Mouse (Mus musculus) spleen, adult 2 months (tissue): Measurements from ENCODE around the gene Npas3.

Experiments
- CTCF ChIP-seq: fragments of 200-500 bp; IDR thresholded peaks from 2 replicates; pipeline ENCODE4 v1.5.1; 2011; ENCODE audit warnings: mild to moderate bottlenecking, inconsistent platforms; ENCODE audit not compliant: insufficient read depth, insufficient read length, insufficient replicate concordance; ENCODE audit errors: extremely low read depth
- POLR2A ChIP-seq: fragments of 200-500 bp; IDR thresholded peaks from 2 replicates; pipeline ENCODE4 v1.6.1; 2011; ENCODE audit warnings: low read depth, low read length, inconsistent platforms

GRCm38 (mm10) chr12:53698483-53699227 lies 450.2 kb downstream of the Npas3 start:
- no peak for TF ChIP-seq POLR2A
- TF ChIP-seq CTCF: no peak
